ENCODE assay signal across 8 mouse cellular contexts in genomic region chr8:100772742-100773370, GRCm38 (mm10).
DNase-seq lines count a peak whose midpoint lies in the region; ATAC-seq and TF ChIP-seq lines count a peak whose summit lies in the region.

No protein-coding gene starts in this region.

- no peak overlapping the region for H3K4me3 ChIP-seq in forebrain, embryonic 12.5 days (replicated peaks)
- H3K4me3 ChIP-seq in hindbrain, embryonic 15.5 days, result peak overlapping the region; percentile 19; the same call in 1 of the 2 replicates
- no peak overlapping the region for H3K4me3 ChIP-seq in midbrain, embryonic 10.5 days
- H3K4me3 ChIP-seq in stomach, postnatal 0 days (ENCODE audit: low read depth, low read length), result peak overlapping the region; percentile 12; the same call in 1 of the 2 replicates

- peak; percentile 64 for DNase-seq in R1 (ENCODE audit: low read depth, low spot score)
- DNase-seq in c-Kit-positive CD71-positive TER-119-negative erythroid progenitor cells, embryonic 14.5 days (ENCODE audit: low read depth), result peak; percentile 15
- DNase-seq in layer of hippocampus, postnatal 14 days (ENCODE audit: low spot score in 2 of 2), result peak; percentile 64 to 68
- DNase-seq in midbrain, embryonic 10.5 days (ENCODE audit: low spot score), result peak; percentile 71
- peak; percentile 64 for DNase-seq in stomach, postnatal 0 days (ENCODE audit: low spot score)
- DNase-seq in gastrocnemius, postnatal 25 days, result no peak

- H3K27ac ChIP-seq in forebrain, embryonic 12.5 days, result no peak overlapping the region
- H3K27ac ChIP-seq in hindbrain, embryonic 15.5 days (replicated peaks), result no peak overlapping the region
- H3K27ac ChIP-seq in midbrain, embryonic 10.5 days (replicated peaks), result peak overlapping the region; percentile 68
- H3K27ac ChIP-seq in stomach, postnatal 0 days (replicated peaks), result no peak overlapping the region

- H3K36me3 ChIP-seq in forebrain, embryonic 12.5 days (replicated peaks), result no peaks in the 10 kb centered on the region
- no peaks in the 10 kb centered on the region for H3K36me3 ChIP-seq in hindbrain, embryonic 15.5 days
- H3K36me3 ChIP-seq in midbrain, embryonic 10.5 days, result no peaks in the 10 kb centered on the region
- no peaks in the 10 kb centered on the region for H3K36me3 ChIP-seq in stomach, postnatal 0 days (ENCODE audit: control insufficient read depth, insufficient read depth, low read length)

- no peak for TF ChIP-seq EP300 in stomach, postnatal 0 days (optimal IDR thresholded peaks at IDR 0.05)

- H3K9ac ChIP-seq in forebrain, embryonic 12.5 days, result peak overlapping the region; percentile 25; the same call in 1 of the 2 replicates
- H3K9ac ChIP-seq in hindbrain, embryonic 15.5 days, result no peak overlapping the region
- no peak overlapping the region for H3K9ac ChIP-seq in stomach, postnatal 0 days (ENCODE audit: low read length)

- peak; percentile 64 for ATAC-seq in forebrain, embryonic 12.5 days (ENCODE audit: low FRiP score)
- peak; percentile 65; the same call in 1 of the 2 replicates for ATAC-seq in hindbrain, embryonic 15.5 days (ENCODE audit: low FRiP score, low read depth)
- ATAC-seq in stomach, postnatal 0 days (ENCODE audit: low FRiP score, low TSS enrichment), result no peak

- 0 out of 2 replicates have a peak overlapping the region, but pooled peaks have one; percentile 25 for H3K4me2 ChIP-seq in forebrain, embryonic 12.5 days
- peak overlapping the region; percentile 44 for H3K4me2 ChIP-seq in hindbrain, embryonic 15.5 days
- peak overlapping the region; percentile 25; the same call in 1 of the 2 replicates for H3K4me2 ChIP-seq in stomach, postnatal 0 days (replicated peaks; ENCODE audit: low read depth)

- no peaks in the 10 kb centered on the region for H3K27me3 ChIP-seq in forebrain, embryonic 12.5 days
- H3K27me3 ChIP-seq in hindbrain, embryonic 15.5 days, result no peaks in the 10 kb centered on the region
- no peaks in the 10 kb centered on the region for H3K27me3 ChIP-seq in midbrain, embryonic 10.5 days (ENCODE audit: low read depth, poor library complexity, severe bottlenecking)
- no peaks in the 10 kb centered on the region for H3K27me3 ChIP-seq in stomach, postnatal 0 days (ENCODE audit: control insufficient read depth, insufficient read depth, low read length)

- H3K4me1 ChIP-seq in forebrain, embryonic 12.5 days, result no peaks in the 10 kb centered on the region
- no peaks in the 10 kb centered on the region; the same call in 1 of the 2 replicates for H3K4me1 ChIP-seq in hindbrain, embryonic 15.5 days (replicated peaks)
- no peaks in the 10 kb centered on the region for H3K4me1 ChIP-seq in midbrain, embryonic 10.5 days
- H3K4me1 ChIP-seq in stomach, postnatal 0 days (replicated peaks; ENCODE audit: control insufficient read depth, insufficient read depth), result no peaks in the 10 kb centered on the region

- 27% methylated on average over 9 of the region's 9 CpGs for WGBS in forebrain, embryonic 12.5 days
- WGBS in hindbrain, embryonic 15.5 days, result 20% methylated on average over 9 of the region's 9 CpGs
- 31% methylated on average over 9 of the region's 9 CpGs for WGBS in midbrain, embryonic 10.5 days
- 20% methylated on average over 9 of the region's 9 CpGs for WGBS in stomach, postnatal 0 days

- TF ChIP-seq CTCF in stomach, postnatal 0 days (IDR thresholded peaks at IDR 0.05; ENCODE audit: low read depth), result peak; percentile 86

- H3K9me3 ChIP-seq in forebrain, embryonic 12.5 days, result no peaks in the 10 kb centered on the region
- no peaks in the 10 kb centered on the region for H3K9me3 ChIP-seq in hindbrain, embryonic 15.5 days
- no peaks in the 10 kb centered on the region for H3K9me3 ChIP-seq in midbrain, embryonic 10.5 days (replicated peaks)
- H3K9me3 ChIP-seq in stomach, postnatal 0 days (ENCODE audit: control insufficient read depth, low read length), result no peaks in the 10 kb centered on the region

Comparison
In these comparisons a context has a peak if more than half of its experiments do, and no peak if none do; other contexts are left out.
1. H3K4me3 ChIP-seq: peak in hindbrain, embryonic 15.5 days (single experiment) and stomach, postnatal 0 days (single experiment); none in forebrain, embryonic 12.5 days (single experiment) and midbrain, embryonic 10.5 days (single experiment).
2. Peak in every context shown above with its lines, with median percentiles within 50 percentile points of each other: H3K4me2 ChIP-seq.